Mouse (Mus musculus) hindbrain, embryonic 16.5 days (tissue): Measurements from ENCODE around the gene Plekho2. TPM values are rescaled to one million over a fixed set of nuclear protein-coding genes. Genes with fewer than 3 reads are reported as not detected.

Experiments
- ATAC-seq: fragments of 200-750 bp; cut with Nextera tagmentation; 2 replicates; pipeline ENCODE4 v1.8.0; 2017; ENCODE audit warnings: moderate TSS enrichment, moderate library complexity
- H3K27ac ChIP-seq: fragments of 300-500 bp; sonication (generic); 2 replicates; pipeline ENCODE4 v1.5.1; 2014; ENCODE audit warnings: low read depth, mild to moderate bottlenecking, control low read depth, low read length, moderate library complexity
- H3K27me3 ChIP-seq: fragments of 300-500 bp; sonication (generic); replicated peaks from 2 replicates; pipeline ENCODE4 v1.6.1; 2014; ENCODE audit warnings: low read length; ENCODE audit not compliant: control insufficient read depth, insufficient read depth
- H3K36me3 ChIP-seq: fragments of 300-500 bp; sonication (generic); 2 replicates; pipeline ENCODE4 v1.6.1; 2014; ENCODE audit warnings: mild to moderate bottlenecking, low read length, moderate library complexity, mixed read lengths; ENCODE audit not compliant: control insufficient read depth, insufficient read depth
- H3K4me1 ChIP-seq: fragments of 300-500 bp; sonication (generic); 2 replicates; pipeline ENCODE4 v1.6.1; 2014; ENCODE audit warnings: low read depth, low read length; ENCODE audit not compliant: control insufficient read depth, insufficient read depth
- H3K4me2 ChIP-seq: fragments of 300-500 bp; sonication (generic); 2 replicates; pipeline ENCODE4 v1.6.1; 2014; ENCODE audit warnings: mild to moderate bottlenecking, low read length, control low read depth, moderate library complexity
- H3K4me3 ChIP-seq: fragments of 300-500 bp; sonication (generic); 2 replicates; pipeline ENCODE4 v1.5.1; 2014; ENCODE audit warnings: mild to moderate bottlenecking, low read length, control low read depth, moderate library complexity
- H3K9ac ChIP-seq: fragments of 300-500 bp; sonication (generic); 2 replicates; pipeline ENCODE4 v1.6.1; 2014; ENCODE audit warnings: low read depth, mild to moderate bottlenecking, control low read depth, low read length, moderate library complexity
- H3K9me3 ChIP-seq: fragments of 300-500 bp; sonication (generic); 2 replicates; pipeline ENCODE4 v1.6.1; 2014; ENCODE audit warnings: mild to moderate bottlenecking, low read length, moderate library complexity; ENCODE audit not compliant: control insufficient read depth
- WGBS: fragments of 180-500 bp; shearing (Covaris S2); extraction: QIAGEN DNeasy Blood & Tissue Kit; methylation state at CpG from one replicate; pipeline ENCODE4 v1.1.7; 2014; 5-methylcytosine and 5-hydroxymethylcytosine counted together
- polyA plus RNA-seq: library from polyadenylated mRNA; unstranded; fragments of >200 nt; fragmentation: Nextera tagmentation; extraction: Ambion mirVana; gene quantifications from 2 replicates; pipeline ENCODE4 v1.2.1, GENCODE M21; 2015

The Plekho2 gene
- polyA plus RNA-seq, 1 experiment from 2014 or later: 7.1 TPM

GRCm38 (mm10) chr9:65539697-65540096 is 40.1 kb downstream of the Plekho2 start:
- H3K4me2 ChIP-seq: no peak overlapping the region
- no peak overlapping the region for H3K4me3 ChIP-seq
- H3K27me3 ChIP-seq: no peaks in the 10 kb centered on the region
- WGBS: 86% methylated on average over 9 of the region's 9 CpGs
- ATAC-seq: no peak
- H3K27ac ChIP-seq: no peak overlapping the region
- H3K9ac ChIP-seq: no peak overlapping the region
- H3K4me1 ChIP-seq: no peaks in the 10 kb centered on the region
- no peaks in the 10 kb centered on the region for H3K36me3 ChIP-seq
- no peaks in the 10 kb centered on the region for H3K9me3 ChIP-seq

GRCm38 (mm10) chr9:65537901-65538630 is 41.8 kb downstream of the Plekho2 start:
- Histone ChIP-seq H3K27ac (no peak overlapping the region), H3K4me3 (no peak overlapping the region), H3K9ac (no peak overlapping the region), H3K4me1 (no peaks in the 10 kb centered on the region), H3K9me3 (no peaks in the 10 kb centered on the region), H3K36me3 (no peaks in the 10 kb centered on the region), H3K4me2 (no peak overlapping the region), H3K27me3 (no peaks in the 10 kb centered on the region)
- ATAC-seq: no peak
- WGBS: 89% methylated on average over 8 of the region's 8 CpGs

- Histone ChIP-seq H3K9me3 (no peaks in the 10 kb centered on the region), H3K4me3 (no peak overlapping the region), H3K27ac (no peak overlapping the region), H3K4me2 (no peak overlapping the region), H3K9ac (no peak overlapping the region), H3K27me3 (no peaks in the 10 kb centered on the region), H3K36me3 (no peaks in the 10 kb centered on the region), H3K4me1 (no peaks in the 10 kb centered on the region)
- WGBS: 80% methylated on average over 4 of the region's 4 CpGs
- no peak for ATAC-seq
These were observed 43.3 kb downstream of the Plekho2 start for GRCm38 (mm10) chr9:65536491-65536890.

GRCm38 (mm10) chr9:65535789-65536469 is 43.9 kb downstream of the Plekho2 start:
- Histone ChIP-seq H3K9me3 (no peaks in the 10 kb centered on the region), H3K27ac (no peak overlapping the region), H3K27me3 (no peaks in the 10 kb centered on the region), H3K36me3 (no peaks in the 10 kb centered on the region), H3K9ac (no peak overlapping the region), H3K4me3 (no peak overlapping the region), H3K4me1 (no peaks in the 10 kb centered on the region), H3K4me2 (no peak overlapping the region)
- 91% methylated on average over 10 of the region's 11 CpGs for WGBS
- no peak for ATAC-seq

- no peaks in the 10 kb centered on the region for H3K4me1 ChIP-seq
- no peak overlapping the region for H3K9ac ChIP-seq
- H3K27ac ChIP-seq: no peak overlapping the region
- no peak for ATAC-seq
- H3K27me3 ChIP-seq: no peaks in the 10 kb centered on the region
- no peak overlapping the region for H3K4me2 ChIP-seq
- H3K4me3 ChIP-seq: no peak overlapping the region
- no peaks in the 10 kb centered on the region for H3K36me3 ChIP-seq
- H3K9me3 ChIP-seq: no peaks in the 10 kb centered on the region
- WGBS: 80% methylated on average over 3 of the region's 3 CpGs
These were observed 44.6 kb downstream of the Plekho2 start for GRCm38 (mm10) chr9:65535191-65535722.

GRCm38 (mm10) chr9:65534111-65534510 is 45.7 kb downstream of the Plekho2 start:
- 89% methylated on average over 3 of the region's 3 CpGs for WGBS
- Histone ChIP-seq H3K4me1 (no peaks in the 10 kb centered on the region), H3K4me2 (no peak overlapping the region), H3K9me3 (no peaks in the 10 kb centered on the region), H3K27ac (no peak overlapping the region), H3K36me3 (no peaks in the 10 kb centered on the region), H3K4me3 (no peak overlapping the region), H3K9ac (no peak overlapping the region), H3K27me3 (no peaks in the 10 kb centered on the region)
- ATAC-seq: no peak

GRCm38 (mm10) chr9:65532986-65533385 is 46.9 kb downstream of the Plekho2 start:
- Histone ChIP-seq H3K27ac (no peak overlapping the region), H3K4me2 (no peak overlapping the region), H3K36me3 (no peaks in the 10 kb centered on the region), H3K9ac (no peak overlapping the region), H3K4me3 (no peak overlapping the region), H3K27me3 (no peaks in the 10 kb centered on the region), H3K4me1 (no peaks in the 10 kb centered on the region), H3K9me3 (no peaks in the 10 kb centered on the region)
- no peak for ATAC-seq
- WGBS: 77% methylated on average over 8 of the region's 8 CpGs

- ATAC-seq: no peak
- Histone ChIP-seq H3K4me3 (no peak overlapping the region), H3K9me3 (no peaks in the 10 kb centered on the region), H3K27me3 (no peaks in the 10 kb centered on the region), H3K27ac (no peak overlapping the region), H3K36me3 (no peaks in the 10 kb centered on the region), H3K4me2 (no peak overlapping the region), H3K4me1 (no peaks in the 10 kb centered on the region), H3K9ac (no peak overlapping the region)
- WGBS: 87% methylated on average over 5 of the region's 5 CpGs
These were observed 48.6 kb downstream of the Plekho2 start for GRCm38 (mm10) chr9:65531283-65531682.

GRCm38 (mm10) chr9:65529659-65530058 is 50.2 kb downstream of the Plekho2 start:
- Histone ChIP-seq H3K4me3 (no peak overlapping the region), H3K36me3 (no peaks in the 10 kb centered on the region), H3K27ac (no peak overlapping the region), H3K9ac (no peak overlapping the region), H3K27me3 (no peaks in the 10 kb centered on the region), H3K9me3 (no peaks in the 10 kb centered on the region), H3K4me1 (no peaks in the 10 kb centered on the region), H3K4me2 (no peak overlapping the region)
- WGBS: 52% methylated on average over 8 of the region's 8 CpGs
- no peak for ATAC-seq
